In genomic region chr2:162660941-162661386, GRCm38 (mm10) we compare ENCODE assay signal across 8 mouse cellular contexts. TPM values are rescaled to one million over a fixed set of nuclear protein-coding genes. Genes with fewer than 3 reads are reported as not detected.
DNase-seq lines count a peak whose midpoint lies in the region; ATAC-seq and TF ChIP-seq lines count a peak whose summit lies in the region.

Gene Ptprt (minus strand): TSS chr2:162661147.

- H3K4me2 ChIP-seq in midbrain, embryonic 12.5 days (replicated peaks), result peak within 1 kb of the TSS; percentile 92

- no peak within 1 kb of the TSS for H3K27ac ChIP-seq in heart, adult 2 months
- H3K27ac ChIP-seq in forebrain, embryonic 10.5 days, result peak within 1 kb of the TSS; percentile 51
- no peak within 1 kb of the TSS for H3K27ac ChIP-seq in midbrain, embryonic 12.5 days (replicated peaks)

- no peak within 1 kb of the TSS for H3K9ac ChIP-seq in heart, adult 2 months (ENCODE audit: low read depth, low read length)
- H3K9ac ChIP-seq in midbrain, embryonic 12.5 days (replicated peaks), result peak within 1 kb of the TSS; percentile 54

- H3K4me3 ChIP-seq in heart, adult 2 months, result peak within 1 kb of the TSS; percentile 23; the same call in 1 of the 2 replicates
- H3K4me3 ChIP-seq in forebrain, embryonic 10.5 days, result peak within 1 kb of the TSS; percentile 69
- H3K4me3 ChIP-seq in midbrain, embryonic 12.5 days, result peak within 1 kb of the TSS; percentile 63

- WGBS in heart, adult 2 months, result under 1% methylated on average over 64 of the region's 73 CpGs
- under 1% methylated on average over 68 of the region's 73 CpGs for WGBS in forebrain, embryonic 10.5 days
- WGBS in midbrain, embryonic 12.5 days, result 2% methylated on average over 20 of the region's 73 CpGs

- intact Hi-C loops in heart, adult 2 months (cut with DNase I), result no loop called here

- H3K27me3 ChIP-seq in heart, adult 2 months (ENCODE audit: control insufficient read depth, insufficient read depth, low read length), result peaks cover 6% of the 10 kb centered on the region; the same call in 1 of the 2 replicates
- peaks cover 83% of the 10 kb centered on the region for H3K27me3 ChIP-seq in forebrain, embryonic 10.5 days (ENCODE audit: poor library complexity, severe bottlenecking)
- peaks cover 74% of the 10 kb centered on the region for H3K27me3 ChIP-seq in midbrain, embryonic 12.5 days

- no peak for DNase-seq in heart, adult 2 months
- DNase-seq in heart, postnatal 4 days, result no peak
- peak; percentile 48 for DNase-seq in Muller cell, postnatal 12 days (ENCODE audit: inconsistent ontology term)
- peak; percentile 22 for DNase-seq in forebrain, embryonic 10.5 days (ENCODE audit: extremely low spot score, low spot score)
- DNase-seq in layer of hippocampus, postnatal 10 days (ENCODE audit: low spot score in 2 of 2), result peak; percentile 29 to 54
- DNase-seq in urinary bladder, adult 18-20 months (ENCODE audit: low spot score in 2 of 2), result no peak
- no peak for DNase-seq in adrenal gland, adult (ENCODE audit: inconsistent age in 2 of 2, low spot score in 1 of 2)

- no peaks in the 10 kb centered on the region for H3K36me3 ChIP-seq in heart, adult 2 months (ENCODE audit: control insufficient read depth, insufficient read depth, low read length)
- H3K36me3 ChIP-seq in forebrain, embryonic 10.5 days (replicated peaks), result no peaks in the 10 kb centered on the region
- no peaks in the 10 kb centered on the region for H3K36me3 ChIP-seq in midbrain, embryonic 12.5 days

- TF ChIP-seq CTCF in heart, adult 2 months (IDR thresholded peaks at IDR 0.05), result no peak

- H3K79me2 ChIP-seq in heart, adult 2 months (replicated peaks; ENCODE audit: control insufficient read depth, insufficient read depth, low read length), result no peaks in the 10 kb centered on the region

- ATAC-seq in midbrain, embryonic 12.5 days (ENCODE audit: low FRiP score, low read depth), result peak; percentile 47

- TF ChIP-seq POLR2A in heart, adult 2 months (IDR thresholded peaks at IDR 0.05; ENCODE audit: insufficient read depth, low read depth, low read length), result no peak

- H3K9me3 ChIP-seq in forebrain, embryonic 10.5 days, result no peaks in the 10 kb centered on the region
- no peaks in the 10 kb centered on the region for H3K9me3 ChIP-seq in midbrain, embryonic 12.5 days

- no peak for TF ChIP-seq EP300 in heart, adult 2 months (IDR thresholded peaks at IDR 0.05; ENCODE audit: insufficient read depth, low read depth, low read length)

- no peaks in the 10 kb centered on the region for H3K4me1 ChIP-seq in heart, adult 2 months (ENCODE audit: control insufficient read depth, insufficient read depth, low read length)
- H3K4me1 ChIP-seq in forebrain, embryonic 10.5 days, result peaks cover 54% of the 10 kb centered on the region
- H3K4me1 ChIP-seq in midbrain, embryonic 12.5 days, result peaks cover 32% of the 10 kb centered on the region

RNA-seq across cellular contexts. Expression of gene Ptprt, which starts in this region (rescaled TPM):
- total RNA-seq in heart, adult 2 months (2021), result under 1 TPM; 0.08 to 0.36 TPM
- 0.02 and 0.09 TPM in 2 replicates for polyA plus RNA-seq in heart, adult 2 months (2012; rRNA removed)
- 1 to 10 TPM in 1 of 2 experiments, under 1 TPM in 1; 0.81 to 1.1 TPM for total RNA-seq in heart, postnatal 4 days (2021)
- 0.48 and 0.87 TPM in 2 replicates for polyA plus RNA-seq in forebrain, embryonic 10.5 days (2016; fragmentation: Nextera tagmentation; extraction: Ambion mirVana)
- total RNA-seq in layer of hippocampus, postnatal 10 days (2021), result 10 to 100 TPM; 62.1 to 65.5 TPM
- 2.3 and 3.4 TPM in 2 replicates for polyA plus RNA-seq in midbrain, embryonic 12.5 days (2016; fragmentation: Nextera tagmentation; extraction: Ambion mirVana)

Comparison
In these comparisons a context has a peak if more than half of its experiments do, and no peak if none do; other contexts are left out.
1. RNA of gene Ptprt (total RNA-seq): 62.1 to 65.5 TPM in layer of hippocampus, postnatal 10 days; 0.81 to 1.1 TPM in heart, postnatal 4 days and 0.08 to 0.36 TPM in heart, adult 2 months; every median in the first group is over 10 times any median in the second.
2. Peak in DNase-seq, H3K4me3 ChIP-seq and H3K27ac ChIP-seq in forebrain, embryonic 10.5 days; RNA of the gene not detected or under 1 TPM.
3. DNase-seq: peak in Muller cell, postnatal 12 days (single experiment) and layer of hippocampus, postnatal 10 days (2 of 2); none in heart, adult 2 months (0 of 2), heart, postnatal 4 days (single experiment), urinary bladder, adult 18-20 months (0 of 2) and adrenal gland, adult (0 of 2).
4. Peak in every context shown above with its lines, with median percentiles within 50 percentile points of each other: H3K4me3 ChIP-seq.